Mouse (Mus musculus) embryo, embryonic 9.5 days (tissue): ENCODE data around the gene Rph3al.

Source experiments
- DNase-seq: peaks from one replicate; pipeline ENCODE4 v3.0.0-alpha.2; 2017; ENCODE audit errors: extremely low spot score

Gene Rph3al

DNA sequence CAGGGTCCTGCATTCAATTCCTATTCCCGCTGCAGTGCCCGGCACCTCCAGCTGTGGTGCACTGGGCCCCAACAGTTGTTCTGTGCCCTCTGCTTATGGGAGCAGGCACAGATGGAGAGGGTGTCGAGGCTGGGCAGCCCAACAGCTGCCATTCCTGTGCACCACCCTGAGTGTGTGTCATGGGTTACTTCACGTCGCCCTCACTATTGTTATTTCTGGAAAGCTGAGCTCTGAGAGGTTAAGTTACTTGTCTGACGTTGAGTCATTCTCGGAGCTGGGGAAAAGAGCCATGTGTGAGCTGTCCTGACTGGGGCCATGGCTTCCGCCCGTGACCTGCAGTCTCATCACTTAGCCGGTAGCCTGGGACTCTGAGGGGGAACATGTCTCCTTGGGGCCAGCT is 125.1 kb downstream of the Rph3al start:
- no peak for DNase-seq

DNA sequence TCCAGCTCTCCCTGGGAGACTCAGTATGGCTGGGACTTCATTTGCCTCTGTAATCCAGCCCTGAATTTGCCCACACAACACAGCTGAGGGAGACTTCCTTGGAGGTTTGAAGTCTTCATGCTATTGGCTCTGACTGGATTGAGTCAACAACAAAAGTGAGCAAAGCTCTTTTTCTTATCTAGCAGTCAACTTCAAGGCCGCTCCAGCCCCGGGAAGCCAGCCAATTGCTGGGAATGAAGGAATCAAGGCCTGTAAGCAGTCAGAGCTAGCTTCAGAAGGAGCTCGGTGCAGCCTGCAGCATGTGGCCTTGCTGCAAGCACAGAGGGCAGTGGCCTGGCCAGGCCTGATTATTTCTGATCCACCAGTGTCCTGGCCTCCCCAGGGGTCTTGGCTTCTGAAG is 126.3 kb downstream of the Rph3al start:
- no peak for DNase-seq

DNA sequence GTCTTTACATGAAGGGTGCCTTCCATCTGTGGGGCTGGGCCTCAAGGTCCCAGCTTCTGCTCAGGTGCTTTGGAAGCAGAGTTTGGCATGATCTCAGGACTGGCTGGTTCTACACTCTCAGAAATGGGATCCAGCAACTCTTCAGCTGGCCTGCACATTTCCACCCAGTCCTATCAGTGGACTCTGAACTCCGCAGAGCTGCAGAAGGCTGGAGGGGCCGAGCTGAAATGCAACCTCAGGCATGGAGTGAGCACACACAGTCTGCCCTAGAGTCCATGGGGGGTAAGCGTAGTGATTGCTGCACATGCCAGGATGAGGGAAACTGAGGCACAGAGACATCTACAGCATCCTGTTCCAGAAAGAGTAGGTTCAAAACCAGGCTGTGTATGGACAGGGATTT is 127.7 kb downstream of the Rph3al start:
- no peak for DNase-seq

DNA sequence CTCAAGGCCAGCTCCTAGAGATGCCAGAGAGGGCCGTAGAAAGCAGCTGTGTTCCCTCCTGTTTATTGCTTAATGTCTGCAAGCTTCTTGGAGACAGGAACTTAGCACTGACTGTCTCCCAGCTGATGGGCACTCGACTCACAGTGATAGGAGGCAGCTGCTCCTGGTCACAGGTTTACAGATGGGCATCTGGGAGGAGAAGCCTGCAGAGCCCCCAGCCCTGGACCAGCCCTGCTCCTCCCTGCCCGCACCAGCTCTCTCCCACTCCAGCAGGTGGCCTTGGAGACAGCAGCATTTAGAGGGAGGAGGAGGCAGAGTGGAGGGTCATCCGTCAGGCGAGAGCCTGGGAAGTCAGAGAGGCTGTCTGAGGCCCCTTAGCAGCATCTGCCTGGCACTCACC is 130.7 kb downstream of the Rph3al start:
- no peak for DNase-seq

DNA sequence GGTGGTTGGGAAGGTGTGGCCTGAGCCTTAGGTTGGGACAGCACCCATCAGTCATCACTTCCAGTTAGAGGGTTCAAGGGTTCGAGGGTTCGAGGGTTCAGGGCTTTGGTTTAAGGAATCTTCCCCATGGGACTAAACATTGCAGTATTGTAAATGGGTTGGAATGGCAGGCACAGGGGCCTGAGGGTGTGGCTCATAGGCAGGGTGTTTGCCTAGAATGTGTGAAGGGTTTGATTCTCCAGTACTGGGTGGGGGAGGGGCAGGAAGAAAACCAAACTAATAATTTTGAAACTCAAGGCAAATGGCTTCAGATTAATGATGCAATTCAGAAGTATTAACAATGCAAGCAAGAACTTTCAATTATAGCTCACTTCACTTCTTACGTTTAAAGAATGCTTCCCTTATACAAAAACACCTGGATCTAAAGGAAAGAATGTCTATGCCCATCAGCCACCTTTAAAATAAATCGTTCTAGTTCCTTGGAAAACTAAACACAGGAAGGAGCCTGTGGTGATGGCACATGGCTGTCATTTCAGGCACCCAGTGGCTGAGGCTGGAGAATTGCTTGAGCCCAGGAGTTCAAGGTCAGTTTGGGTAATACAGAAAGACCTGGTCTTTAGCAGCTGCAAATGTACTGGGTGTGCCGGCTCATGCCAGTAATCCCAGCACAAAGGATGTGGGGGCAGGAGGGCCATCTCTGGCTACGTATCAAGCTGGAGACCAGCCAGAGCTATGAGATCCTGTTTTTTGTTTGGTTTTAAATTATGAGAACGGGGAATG is 136.3 kb downstream of the Rph3al start:
- no peak for DNase-seq

DNA sequence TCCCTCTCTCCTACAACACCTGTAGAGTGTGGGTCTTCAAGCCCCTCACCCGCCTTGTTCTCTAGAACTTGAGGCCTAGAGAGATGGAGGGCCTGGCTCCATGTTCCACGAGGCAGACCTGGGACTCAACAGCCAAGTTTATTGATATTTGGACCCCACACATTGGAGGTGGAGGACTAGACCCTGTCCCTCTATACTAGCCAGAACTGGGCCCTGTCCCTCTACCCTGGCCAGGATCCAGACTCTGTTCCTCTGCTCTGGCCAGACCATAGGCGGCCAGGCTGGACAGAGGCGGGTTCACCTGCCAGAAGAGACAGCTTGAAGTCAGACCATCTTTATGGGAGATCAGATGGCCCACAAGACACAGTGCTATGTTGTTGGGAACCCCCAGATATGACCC is 136.9 kb downstream of the Rph3al start:
- DNase-seq, result no peak

DNA sequence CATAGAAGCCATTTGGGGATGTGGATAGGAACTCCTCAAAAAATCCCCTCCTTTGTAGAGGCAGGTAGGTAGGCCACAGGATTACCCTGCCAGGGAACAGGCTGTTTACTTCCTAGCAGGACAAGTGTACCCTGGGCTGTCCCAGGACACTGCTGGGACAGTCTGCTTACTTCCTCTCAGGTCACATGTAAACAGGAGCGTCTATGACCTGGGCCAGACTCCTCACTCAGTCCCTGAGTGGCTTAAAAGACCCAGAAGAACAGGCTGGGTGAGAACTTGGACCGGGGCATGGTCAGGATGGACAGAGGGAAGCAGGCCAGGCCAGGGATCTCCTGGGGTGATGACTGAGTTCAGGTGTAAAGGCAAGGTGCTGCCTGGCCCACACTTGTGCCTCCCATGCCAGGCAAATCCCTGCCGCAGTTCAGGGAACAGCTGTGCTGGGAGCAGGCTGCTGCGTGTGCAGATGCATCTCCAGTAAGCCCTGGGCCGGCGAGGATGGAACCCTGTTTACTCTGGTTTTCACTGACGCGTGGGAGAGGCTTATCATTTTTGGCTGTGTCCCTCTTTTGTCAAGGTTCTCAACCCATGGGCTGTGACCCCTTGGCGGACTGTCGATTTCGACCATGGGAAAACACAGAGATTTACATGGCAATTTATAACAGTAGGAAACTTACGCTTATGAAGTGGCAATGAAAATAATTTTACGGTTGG is 141.5 kb downstream of the Rph3al start:
- no peak for DNase-seq

DNA sequence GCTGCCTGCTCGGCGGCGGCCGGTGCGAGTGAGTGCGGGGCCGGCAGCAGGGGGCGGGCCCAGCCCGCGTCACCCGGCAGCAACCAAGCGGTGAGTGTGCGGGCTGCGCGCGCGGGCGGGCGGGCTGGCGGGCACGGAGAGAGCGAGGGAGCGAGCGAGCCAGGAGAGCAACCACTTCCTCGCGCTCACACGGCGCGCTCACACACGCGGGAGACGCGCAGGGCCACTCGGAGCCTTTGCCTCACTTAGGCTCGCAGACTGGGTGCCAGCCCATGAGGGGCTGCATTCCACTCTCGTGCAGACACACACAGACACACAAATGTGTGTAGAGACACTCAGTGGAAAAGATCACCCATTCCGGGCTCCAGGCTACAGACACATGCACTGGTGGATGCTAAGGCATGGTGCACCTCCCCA is 142.2 kb downstream of the Rph3al start, which contains the start of gene Doc2b:
Gene Doc2b, minus strand, starts transcription at position 21 of the 417 bp plus-strand sequence.
- DNase-seq, result peak; percentile 22

DNA sequence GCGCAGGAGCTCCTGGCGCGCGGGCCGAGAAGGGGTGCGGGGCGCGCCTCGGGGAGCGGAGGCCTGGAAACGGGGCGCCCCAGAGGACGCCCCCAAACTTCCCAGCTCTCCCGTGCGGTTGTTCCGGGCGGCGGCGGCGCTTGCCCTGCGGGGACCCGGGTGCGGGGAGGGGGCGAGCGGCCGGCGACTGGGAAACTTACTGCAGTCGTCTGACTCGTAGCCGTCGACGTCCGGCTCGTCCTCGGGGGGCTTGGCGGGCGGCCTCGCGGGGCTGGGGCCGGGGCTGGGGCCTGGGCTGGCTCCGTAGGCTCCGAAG is 142.9 kb downstream of the Rph3al start:
- DNase-seq, result no peak

DNA sequence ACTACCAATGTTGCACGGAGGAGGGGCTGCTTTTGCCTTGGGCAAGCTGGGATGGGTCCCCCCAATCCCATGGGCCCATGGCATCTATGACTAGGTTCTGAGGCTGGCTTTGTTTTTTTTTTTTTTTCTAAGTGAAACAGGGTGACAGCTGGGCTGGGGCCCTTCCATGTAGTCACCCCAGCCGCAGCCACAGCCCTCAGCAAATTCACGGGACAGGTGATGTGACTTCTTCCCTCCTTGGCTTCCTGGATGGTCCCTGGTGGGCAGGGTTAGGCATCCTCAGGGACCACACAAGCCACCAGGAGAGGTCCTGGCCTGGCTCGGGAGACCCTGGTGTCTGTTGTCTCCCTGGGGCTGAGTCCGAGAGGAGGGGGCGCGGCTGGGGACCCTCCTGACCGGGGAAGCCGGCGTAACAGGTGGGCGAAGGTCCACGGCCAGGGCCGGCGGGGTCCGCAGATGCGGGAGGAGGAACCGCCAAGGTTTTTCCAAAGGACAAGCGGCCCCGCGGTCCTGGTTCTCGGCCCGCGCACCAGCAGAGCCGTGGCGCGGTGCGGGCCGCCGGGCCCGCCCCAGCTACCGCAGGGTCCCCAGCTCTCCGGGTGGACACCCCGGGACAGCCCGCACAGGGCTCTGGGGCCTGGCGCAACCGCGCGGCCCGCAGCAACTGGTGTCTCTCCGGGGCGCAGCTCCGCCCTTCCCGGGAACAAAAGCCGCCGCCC is 143.5 kb downstream of the Rph3al start:
- DNase-seq, result no peak

DNA sequence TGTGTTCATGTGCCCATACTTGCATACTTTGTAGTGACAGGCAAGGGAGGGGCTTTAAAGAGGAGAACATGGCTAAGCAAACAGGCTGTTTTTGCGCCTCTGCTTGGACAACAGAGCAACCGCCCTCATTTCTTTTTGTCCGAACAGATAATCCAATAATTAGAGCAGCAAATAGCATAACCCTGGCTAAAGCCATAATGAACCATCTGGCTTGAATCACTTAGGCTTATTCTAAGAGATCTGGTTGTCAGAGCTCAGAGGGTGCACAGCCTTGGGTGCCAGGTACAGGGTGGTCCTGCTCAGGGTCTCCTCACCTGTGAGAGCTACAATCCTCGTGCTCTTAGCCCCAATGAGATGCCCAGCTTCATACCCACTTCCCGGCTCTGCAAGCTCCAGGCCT is 144.9 kb downstream of the Rph3al start:
- DNase-seq, result no peak

DNA sequence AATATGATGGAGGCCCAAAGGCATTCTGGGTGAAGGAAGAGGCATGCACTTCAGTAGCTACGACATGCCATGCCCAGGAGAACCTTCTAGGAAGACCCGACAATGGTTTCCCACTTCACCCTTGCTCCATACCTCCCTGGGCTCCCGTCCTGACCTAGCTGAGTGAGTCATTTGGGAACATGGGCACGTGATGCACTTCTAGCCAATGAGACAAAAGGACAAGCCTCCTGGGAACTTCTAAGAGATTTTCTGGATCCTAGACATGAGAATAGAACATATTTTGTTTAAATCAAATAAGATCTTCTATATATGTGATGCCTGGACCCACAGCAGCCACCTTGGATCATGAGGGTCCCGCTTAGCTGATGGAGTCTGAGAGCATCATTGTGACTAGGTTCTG is 145.7 kb downstream of the Rph3al start:
- no peak for DNase-seq

DNA sequence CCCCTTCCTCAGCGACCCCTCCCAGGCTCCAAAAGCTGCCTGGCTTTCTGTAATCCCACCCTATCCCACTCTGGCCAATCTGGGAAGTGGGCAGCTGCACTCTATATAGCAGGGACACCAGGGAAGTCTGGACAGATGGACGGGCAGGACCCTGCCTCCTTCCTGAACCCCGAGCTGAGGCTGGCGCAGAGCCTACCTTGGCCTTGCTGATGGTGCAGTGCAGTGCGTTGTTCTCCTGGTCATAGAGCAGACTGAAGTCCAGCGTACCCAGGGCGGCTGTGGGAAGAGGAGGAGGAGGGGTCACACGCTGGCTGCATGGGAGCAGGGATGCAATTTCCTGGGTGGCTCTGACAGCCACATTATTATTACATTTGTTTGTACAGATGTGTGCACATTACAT is 152.3 kb downstream of the Rph3al start:
- DNase-seq, result no peak

DNA sequence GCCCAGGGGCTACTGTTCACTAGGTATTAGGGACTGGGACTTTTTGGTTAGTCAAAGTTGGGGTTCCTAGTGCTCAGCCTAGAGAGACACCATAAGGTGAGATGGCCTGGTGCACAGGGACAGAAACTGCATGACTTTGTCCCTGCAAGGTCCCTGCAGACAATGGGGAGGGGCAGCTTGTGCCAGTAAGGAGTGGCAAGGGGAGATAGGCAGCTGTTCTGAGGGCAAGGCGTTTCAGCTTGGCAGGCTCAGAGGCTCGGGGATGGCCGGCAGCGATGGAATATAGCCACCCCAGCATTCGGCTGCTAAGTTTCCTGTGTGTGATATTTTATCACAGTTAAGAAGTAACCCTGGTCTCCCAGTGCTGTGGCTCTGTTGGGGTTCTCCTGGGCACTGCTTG is 154.4 kb downstream of the Rph3al start:
- no peak for DNase-seq

DNA sequence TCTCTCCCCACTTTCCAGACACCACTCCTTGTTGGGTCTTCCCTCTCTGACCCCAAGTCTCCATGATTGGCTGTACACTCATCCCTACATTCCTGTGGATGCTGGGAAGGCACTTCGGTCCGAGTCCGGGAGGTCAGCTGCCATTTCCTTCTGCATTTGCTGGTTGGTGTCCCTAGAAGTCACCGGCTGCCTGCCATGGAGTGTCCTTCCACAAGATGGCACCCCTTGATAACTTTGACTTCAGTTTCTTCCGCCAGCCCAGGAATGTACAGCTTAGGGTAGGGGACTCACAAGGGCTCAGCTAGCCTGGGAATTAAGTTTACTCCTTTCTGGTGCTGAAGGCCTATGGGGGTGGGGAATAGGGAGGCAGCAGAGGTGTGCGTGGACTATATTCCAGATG is 156.3 kb downstream of the Rph3al start:
- peak; percentile 81 for DNase-seq
